Mouse (Mus musculus) neutrophil, adult 5-6 weeks (primary cell): ENCODE results near the gene Junb. TPM values are rescaled to one million over a fixed set of nuclear protein-coding genes. Genes with fewer than 3 reads are reported as not detected.

Source experiments
- ATAC-seq: fragments of 151-379, 151-347 bp; 2 replicates; pipeline ENCODE4 v1.8.0; 2017; ENCODE audit warnings: mild to moderate bottlenecking, moderate TSS enrichment; ENCODE audit not compliant: insufficient number of reproducible peaks, poor library complexity, low FRiP score, severe bottlenecking; ENCODE audit errors: extremely low read depth
- total RNA-seq: library from RNA; stranded (forward); fragments of 200-1000 nt; gene quantifications from 2 replicates; pipeline ENCODE4 v1.2.3, GENCODE M21; 2017

Gene Junb
- total RNA-seq, 1 experiment from 2014 or later = 867 TPM

DNA sequence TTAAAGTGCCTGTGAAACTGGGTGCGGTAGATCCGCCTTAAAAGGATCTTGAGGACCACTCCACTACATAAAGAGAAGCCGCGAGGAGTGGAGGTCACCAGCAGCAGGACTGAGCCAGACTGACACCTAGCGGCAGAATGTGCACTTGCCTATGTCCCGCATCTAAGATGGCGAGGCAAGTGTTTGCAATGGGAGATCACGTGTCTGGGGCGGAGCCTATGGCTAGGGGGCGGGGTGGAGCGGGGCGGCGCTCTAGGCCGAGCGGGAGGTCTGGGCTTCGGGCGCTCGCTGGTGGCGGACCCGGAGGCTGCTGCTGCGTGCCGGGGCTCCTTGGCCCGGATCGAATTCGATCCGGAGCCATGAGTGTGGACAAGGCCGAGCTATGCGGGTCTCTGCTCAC is 11.8 kb upstream of the Junb start, which contains the start of gene Hook2:
Gene Hook2, plus strand, starts transcription at position 255 of the 400 bp plus-strand sequence.
- ATAC-seq = peak; percentile 73

DNA sequence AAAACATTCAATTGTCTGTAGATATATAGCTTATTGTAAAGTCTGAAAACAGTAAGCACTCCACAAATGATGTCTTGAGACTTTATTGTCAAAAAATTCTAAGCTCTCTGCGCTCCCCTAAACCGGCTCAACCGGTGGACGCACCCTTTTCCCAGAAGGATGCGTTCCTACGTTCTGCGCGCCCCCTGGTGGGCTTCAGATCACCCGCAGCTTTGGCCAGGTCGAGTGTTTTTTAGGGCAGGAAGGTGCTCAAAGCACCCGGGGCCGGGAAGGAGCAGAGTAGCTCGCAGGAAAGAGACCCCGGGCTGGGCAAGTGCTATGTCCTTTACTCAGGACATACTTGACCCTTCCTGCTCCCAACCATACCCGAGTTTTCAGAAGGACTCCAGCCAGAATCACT is 11.3 kb upstream of the Junb start:
- peak; percentile 28 for ATAC-seq

DNA sequence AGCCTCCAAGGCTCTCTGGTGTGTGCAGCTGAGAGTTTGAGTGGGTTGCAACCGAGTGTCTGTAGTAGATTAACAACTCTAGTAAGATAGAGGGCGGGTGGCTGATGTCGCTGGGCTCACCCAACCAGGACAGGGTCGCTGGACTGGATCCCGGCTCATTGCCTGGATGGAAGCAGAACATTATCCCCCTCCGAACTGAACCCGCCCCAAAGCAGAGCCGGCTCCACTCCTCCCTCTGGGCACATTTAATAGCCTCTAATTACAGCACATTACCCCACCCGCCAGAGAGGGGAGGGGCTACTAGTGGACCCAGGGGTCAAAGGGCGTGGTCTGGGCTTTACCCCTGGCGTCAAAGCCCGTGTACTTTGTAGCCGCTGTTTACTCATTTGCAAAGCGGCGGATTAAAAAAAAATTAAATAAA is 10.8 kb upstream of the Junb start:
- no peak for ATAC-seq

DNA sequence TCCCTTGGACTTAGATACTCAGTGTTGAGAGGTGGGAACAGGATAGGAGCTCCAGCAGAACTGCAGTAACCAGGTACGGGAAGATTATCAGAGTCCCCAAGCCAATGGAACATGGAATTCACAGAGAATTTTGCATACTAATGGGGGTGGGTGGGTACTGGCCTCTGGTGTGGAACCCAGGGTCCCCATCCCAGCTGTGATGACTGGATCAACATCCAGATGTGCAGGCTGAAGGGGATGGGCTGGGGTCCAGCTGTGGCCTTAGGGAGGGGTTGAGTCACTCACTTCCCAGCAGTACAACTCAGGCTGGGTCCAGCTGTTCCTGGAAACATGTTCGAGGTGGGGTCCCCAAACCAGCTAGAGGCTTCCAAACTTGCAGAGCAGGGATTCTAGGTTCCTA is 9.4 kb upstream of the Junb start:
- no peak for ATAC-seq

DNA sequence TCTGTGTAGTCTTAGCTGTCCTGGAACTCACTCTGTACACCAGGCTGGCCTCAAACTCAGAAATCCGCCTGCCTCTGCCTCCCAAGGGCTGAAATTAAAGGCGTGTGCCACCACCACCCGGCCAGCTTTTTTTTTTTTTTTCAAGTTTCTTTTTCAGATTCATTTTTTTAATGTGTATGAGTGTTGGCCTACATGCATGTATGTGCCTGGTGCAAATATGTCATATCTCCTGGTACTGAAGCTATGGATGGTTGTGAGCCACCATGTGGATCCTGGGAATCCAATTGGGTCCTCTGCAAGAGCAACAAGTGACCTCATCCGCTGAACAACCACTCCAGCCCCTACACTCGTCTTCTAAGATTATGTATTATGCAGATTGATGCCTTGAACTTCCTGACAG is 8.9 kb upstream of the Junb start:
- ATAC-seq = no peak

DNA sequence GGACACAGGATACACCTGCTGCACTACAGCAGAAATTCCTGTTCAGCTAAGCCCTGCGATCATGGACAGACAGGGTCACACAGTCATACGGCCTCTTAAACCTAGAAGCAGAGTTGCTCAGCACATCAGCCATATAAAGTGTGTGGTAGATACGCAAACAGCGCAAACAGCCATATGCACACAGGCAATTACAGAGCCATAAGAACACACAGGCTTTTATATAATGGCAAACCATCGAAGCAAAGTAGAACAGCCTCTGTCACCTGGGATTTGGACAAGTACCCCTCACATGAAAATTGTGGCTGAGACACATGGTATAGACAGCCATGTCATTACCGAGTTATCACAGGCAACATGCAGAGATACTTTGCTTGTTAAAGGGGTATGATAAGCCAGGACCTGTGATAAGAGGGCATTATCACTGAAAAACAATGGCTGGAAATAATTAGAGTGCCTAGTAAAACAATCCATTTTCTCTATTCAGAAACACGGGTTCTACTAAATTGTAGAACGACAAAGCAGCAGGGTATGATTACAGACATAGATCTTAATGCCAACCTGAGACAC is 7.9 kb upstream of the Junb start:
- ATAC-seq = no peak

DNA sequence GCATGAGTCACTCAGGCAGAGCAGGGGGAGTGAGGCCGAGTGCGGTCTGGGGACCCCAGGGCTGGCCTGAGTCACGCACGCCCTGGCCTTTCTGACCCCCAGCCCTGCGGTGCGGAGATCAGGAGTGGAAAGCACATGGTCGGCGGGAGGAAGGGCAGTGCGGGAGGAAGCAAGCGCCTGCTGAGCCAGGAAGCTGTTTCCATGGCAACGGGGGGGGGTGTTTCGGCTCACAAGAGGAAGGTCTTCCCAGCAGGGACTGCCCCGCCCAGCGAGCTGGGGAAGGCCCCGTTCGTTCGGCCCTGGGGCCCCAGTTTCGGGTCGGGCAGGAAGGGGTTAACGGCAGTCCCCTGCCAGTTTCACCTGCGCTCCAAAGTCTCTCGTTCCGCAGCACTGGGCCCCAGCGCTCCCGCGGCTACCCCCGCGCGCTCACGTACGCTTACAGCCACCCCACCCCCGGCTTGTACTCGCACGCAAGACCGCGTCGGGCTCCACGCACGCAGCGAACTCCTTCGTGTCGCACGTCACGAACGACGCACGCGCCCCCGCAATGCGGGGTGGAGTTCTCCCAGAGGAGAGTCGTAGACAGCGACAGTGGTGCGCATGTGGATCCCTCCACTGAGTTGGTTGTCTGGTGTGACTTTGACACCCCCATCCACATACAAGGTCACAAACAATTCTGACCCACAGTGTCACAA is 7.3 kb upstream of the Junb start:
- ATAC-seq = peak; percentile 55

DNA sequence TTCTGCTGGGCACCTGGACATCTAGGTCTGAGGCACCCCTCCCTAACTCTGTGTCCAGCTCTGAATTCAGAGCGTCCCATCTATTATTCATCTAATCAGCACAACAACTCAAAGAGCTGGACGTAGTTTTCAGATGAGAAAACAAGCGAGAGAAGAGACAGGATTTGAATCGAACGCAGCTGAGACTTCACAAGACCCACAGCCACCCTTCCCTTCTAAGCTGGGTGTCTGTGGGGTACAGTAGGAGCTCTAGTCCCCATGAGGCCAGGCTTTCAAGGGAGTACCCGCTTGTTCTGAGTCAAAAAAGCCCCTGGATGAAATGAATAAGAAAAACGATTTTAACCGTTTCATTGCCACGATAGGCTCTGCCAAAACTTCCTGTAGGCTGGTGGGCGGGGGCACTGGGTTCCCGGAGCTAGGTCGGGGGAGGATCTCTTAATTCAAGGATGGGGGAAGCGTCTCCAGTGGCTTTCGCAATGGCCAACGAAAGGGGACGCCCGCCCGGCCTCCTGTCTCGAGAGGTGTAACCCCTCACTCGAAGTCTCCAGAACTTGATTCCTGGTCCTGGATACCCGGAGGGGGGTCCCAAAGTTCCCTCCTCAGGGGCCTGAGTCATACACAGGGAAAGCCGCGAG is 6.6 kb upstream of the Junb start:
- no peak for ATAC-seq

DNA sequence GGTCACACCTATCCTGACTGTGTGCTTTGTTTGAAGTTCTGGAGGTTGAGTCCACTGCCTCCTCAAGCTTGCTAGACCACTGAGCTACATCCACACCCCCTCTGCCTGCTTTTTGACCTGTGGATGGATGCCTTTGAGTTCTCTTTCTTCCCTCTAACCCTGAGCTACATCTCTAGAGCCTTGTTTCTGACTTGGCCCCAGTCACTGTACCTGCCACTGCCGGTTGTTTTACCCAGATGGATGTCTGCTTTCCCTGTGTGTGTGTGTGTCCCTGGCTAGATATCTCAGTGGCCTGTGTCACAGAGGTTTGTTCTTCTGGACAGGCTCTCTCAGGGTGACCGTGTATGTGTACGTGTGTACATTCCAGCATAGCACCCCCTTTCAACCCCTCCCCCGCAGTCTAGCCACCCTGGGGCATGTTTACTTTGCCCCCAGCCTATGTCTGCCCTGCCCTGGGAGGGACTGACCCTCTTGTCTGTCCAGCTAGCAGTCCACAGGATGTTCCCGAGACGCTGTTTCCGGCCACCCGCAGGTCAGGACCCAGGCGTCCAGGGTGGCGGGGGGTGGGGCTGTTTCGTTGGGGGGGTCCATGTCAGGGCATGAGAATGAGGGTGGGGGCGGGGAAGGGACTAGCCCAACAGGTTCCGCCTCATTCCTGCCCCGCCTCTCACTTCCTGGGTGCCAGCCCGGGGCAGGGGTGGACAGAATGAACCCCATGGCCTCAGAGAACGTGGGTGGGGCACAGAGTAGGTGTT is 6.0 kb upstream of the Junb start:
- no peak for ATAC-seq

DNA sequence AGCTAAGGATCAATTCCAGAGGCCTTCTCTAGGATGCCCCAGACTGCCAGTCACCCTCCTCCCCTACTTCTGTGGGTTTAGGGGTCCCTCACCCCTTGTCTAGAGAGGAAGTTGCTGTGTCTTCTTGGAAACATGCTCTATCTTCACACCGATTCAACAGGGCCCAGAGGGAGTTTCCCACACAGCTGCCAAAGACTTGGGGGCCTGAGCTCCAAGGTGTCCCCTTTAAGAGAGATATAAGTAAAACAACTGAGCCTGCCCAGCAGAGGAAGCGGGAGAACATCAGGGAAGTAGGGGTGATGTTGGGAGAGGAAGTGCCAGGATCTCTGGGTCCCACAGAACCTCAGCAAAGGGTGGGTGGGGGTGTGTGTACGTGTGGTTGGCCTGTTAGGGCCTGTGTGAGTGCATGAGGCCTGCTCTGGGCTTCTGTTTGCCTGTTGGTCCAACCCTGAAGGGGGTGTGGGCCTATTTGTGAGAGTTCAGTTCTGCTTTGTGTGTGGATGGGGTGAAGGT is 4.0 kb upstream of the Junb start:
- ATAC-seq = no peak

DNA sequence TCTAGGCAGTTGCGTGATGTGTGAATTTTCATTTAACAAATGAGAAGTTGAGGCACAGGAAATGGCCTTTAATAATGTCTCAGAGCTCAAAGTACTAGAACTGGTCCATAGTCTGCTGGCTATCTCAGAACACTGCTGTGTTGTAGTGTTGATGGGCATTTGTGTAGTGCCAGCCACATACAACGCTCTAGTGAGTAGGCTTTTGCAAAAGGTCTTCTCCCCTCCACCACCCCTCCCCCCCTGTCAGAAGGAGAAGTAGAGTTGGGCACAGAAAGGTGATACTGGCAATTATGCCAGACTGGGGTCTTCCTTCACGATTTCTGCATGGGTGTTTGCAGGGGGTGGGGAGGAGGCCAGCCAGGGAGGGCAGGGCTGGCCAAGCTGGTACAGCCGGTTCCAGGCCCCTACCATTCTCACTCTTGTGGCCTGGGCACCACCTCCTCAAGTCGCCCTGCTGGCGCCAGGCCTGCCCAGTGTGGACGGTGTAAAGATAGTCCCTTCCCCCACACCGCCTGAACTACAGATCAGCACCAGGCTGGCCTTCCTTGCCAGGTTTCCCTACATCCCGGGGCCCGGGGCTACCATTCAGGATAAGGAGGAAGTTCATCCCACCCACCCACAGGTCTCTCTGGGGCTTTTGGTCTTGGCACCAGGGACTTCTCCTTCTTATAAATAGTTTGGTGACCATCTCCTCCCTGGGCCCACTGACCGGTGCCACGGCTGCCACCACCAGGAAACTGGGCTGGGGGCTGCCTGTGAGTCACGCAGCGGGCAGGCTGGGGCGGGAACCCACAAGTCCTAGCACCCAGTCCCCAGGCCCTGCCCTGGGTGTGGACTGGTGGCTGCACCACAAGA is 3.4 kb upstream of the Junb start:
- ATAC-seq = no peak

DNA sequence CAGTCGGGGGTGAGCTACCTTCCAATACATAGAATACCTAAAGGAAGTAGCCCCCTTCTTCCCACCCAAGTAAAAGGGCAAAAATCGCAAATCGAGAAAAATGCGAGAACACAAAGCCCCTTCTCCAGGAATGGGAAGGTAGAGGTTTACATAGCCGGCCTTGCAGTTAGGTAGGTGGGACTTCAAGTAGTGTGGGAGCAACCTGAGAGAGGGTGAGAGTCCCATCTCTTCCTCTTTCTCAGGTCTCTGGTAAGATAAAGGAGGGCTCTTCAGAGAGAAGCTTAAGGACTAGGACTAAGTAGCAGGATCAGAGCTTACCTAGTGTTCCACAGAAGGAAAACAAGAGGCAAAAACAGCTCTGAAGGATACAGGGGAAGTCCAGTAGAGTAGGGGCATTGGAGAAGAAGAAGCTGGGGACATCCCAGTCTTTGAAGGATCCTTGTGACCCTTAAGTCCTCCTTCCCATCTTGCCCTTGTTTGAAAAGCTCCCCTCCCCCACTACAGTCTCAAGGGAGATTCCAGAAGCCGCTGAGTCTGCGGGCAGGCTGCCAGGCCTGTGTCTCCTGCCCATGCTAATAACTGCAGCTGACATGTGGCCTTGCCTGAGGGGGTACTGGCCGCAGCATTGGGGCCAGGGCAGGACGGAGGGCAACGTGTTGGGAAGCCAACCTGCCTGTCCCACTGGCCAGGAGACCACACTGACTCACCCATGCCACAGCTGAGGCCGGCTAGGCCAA is 2.3 kb upstream of the Junb start:
- no peak for ATAC-seq

DNA sequence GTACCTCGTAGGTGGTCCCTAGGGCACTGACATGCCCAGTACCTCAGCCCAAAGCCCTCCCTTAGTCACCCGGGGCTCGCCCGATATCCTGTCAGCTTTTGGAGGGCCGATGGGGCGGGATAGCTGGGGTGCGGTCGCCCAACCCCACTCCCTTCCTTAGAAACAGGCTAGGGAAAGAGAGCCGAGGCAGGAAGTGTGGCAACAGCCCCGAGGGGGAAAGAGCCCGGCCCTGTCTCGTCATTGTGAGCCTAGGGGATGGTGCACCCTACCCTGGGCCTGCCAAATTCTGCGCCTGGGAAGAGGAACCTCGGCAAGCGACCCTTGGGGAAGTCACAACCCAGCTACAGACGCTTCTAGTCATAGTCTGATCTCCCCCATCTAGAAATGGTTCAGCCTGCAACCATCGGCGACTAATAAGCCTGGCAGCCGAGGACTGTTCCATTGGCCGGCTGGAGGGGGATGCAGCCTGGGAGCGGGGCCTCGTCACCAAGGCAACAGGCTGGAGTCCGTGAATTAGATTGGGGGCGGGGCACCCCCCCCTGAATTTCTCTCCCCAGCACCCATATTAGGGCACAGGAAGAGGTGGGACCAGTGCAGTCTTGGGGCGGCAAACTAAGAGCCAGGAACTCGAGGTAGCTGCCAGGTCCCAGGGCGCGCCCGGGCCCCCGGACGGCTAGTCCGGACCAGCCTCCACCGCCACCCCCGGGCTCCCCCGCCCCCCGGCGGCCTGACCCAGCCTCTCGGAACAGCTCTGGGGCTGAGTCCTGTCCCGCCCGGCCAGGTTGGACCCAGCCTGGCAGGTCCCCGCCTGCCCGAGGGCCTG is 1.3 kb upstream of the Junb start:
- peak; percentile 42 for ATAC-seq

DNA sequence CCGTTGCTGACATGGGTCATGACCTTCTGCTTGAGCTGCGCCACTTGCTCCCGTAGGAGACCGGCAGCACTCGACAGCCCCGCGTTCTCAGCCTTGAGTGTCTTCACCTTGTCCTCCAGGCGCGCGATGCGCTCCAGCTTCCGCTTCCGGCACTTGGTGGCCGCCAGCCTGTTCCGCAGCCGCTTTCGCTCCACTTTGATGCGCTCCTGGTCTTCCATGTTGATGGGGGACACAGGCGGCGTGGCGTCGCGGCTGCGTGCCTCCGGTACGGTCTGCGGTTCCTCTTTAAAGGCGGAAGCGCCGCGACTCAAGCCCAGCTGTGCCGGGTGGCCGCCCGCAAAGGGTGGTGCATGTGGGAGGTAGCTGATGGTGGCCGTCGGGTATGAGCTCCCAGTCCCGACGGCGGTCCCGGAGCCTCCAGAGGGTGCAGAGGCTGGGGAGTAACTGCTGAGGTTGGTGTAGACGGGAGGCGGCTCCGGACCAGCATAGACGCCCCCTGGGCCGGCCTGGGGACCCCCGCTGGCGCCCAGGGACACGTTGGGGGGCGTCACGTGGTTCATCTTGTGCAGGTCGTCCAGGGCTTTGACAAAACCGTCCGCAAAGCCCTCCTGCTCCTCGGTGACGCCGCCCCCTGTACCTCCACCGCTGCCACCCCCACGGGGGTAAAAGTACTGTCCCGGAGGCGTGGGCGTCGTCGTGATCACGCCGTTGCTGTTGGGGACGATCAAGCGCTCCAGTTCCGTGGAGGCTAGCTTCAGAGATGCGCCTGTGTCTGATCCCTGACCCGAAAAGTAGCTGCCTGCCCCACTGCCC is 877 bp downstream of the Junb start:
- 0 out of 2 replicates have a peak, but pooled peaks have one; percentile 0 for ATAC-seq

DNA sequence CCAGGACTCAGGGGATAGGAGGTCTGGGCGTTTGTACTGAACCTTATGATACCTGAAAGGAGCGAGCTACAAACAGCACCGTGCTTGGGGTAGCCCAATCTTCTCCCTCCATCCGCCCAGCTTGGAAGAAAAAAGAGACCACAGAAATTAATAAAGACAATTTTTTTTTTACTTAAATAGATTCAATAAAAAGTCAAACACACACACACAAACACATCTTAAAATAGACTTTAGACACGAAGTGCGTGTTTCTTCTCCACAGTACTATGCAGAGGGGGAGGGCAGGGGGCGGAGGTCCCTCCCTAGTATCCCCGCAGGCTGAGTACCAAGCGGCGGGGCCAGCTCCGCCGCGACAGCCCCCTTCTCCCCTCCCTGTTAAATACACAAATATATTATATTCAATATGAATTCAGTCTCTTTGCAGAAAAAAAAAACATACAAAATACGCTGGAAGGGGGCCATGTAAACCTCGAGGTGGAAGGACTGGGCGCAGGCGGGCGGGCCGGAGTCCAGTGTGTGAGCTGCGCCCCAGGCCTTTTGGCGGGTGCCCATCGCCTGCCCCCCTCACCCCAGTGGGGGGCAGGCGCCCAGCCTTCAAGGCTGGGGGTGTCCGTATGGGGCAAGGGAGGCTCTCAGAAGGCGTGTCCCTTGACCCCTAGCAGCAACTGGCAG is 1.6 kb downstream of the Junb start:
- no peak for ATAC-seq
